Mouse (Mus musculus): ENCODE measurements around the gene Porcn. TPM values are rescaled to one million over a fixed set of nuclear protein-coding genes. Genes with fewer than 3 reads are reported as not detected.

Porcn gene
- polyA plus RNA-seq, 2 experiments: 11.6 to 27.0 TPM

DNA sequence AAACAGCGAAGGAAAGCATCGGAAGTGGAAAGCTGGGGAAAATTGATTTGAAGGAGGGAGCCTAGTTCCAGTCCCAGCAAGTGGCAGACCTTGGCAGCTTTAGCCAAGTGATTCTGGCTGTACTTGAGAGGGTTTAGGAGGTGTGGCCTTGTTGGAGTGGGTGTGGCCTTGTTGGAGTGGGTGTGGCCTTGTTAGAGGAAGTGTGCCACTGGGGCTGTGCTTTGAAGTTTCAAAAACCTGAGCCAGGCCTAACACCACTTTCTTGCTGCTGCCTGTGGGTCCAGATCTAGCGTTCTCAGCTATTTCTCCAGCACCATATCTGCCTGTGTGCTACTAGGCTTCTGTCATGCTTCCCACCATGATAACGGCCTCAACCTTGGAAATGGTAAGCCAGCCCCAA lies 23.9 kb upstream of the Porcn start:
- Histone ChIP-seq H3K4me1 (ENCODE audit: control insufficient read depth, insufficient read depth, low read length) (no peaks in the 10 kb centered on the region), H3K36me3 (ENCODE audit: control insufficient read depth, insufficient read depth, low read length) (no peaks in the 10 kb centered on the region), H3K4me3 (replicated peaks; ENCODE audit: low read length) (no peak overlapping the region), H3K9me3 (ENCODE audit: control insufficient read depth, low read length) (no peaks in the 10 kb centered on the region), H3K9ac (ENCODE audit: low read depth, low read length, severe bottlenecking) (no peak overlapping the region), H3K4me2 (replicated peaks; ENCODE audit: low read depth, low read length, severe bottlenecking) (no peak overlapping the region), H3K27me3 (ENCODE audit: control insufficient read depth, insufficient read depth, low read length) (no peaks in the 10 kb centered on the region), H3K27ac (replicated peaks; ENCODE audit: low read depth, low read length) (no peak overlapping the region)
- DNase-seq (ENCODE audit: low spot score) (no peak), ATAC-seq (ENCODE audit: low FRiP score, low read depth) (no peak)
- WGBS: 80% methylated on average over 4 of the region's 4 CpGs
- TF ChIP-seq POLR2A (IDR thresholded peaks at IDR 0.05; ENCODE audit: borderline replicate concordance, extremely low read depth, insufficient read depth, insufficient read length): no peak

DNA sequence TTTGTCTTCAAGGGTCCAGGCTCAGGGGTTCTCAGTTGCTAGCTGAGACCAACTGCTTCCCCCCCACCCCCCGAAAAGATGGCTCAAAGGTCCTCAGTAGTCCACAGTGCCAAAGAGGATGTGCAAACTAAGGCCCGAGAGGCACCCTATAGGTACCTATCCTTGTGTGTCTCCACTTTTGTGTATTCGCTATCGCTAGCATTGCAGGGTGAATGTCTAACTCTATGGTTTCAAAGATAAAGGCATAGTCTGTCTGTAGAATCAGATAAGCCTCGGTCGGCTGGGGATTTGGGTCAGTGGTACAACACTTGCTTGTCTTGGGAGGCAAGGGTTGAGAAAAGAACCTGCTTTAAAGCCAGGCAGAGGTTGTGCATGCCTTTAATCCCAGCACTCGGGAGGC lies 17.1 kb upstream of the Porcn start:
- Histone ChIP-seq H3K4me1 (ENCODE audit: control insufficient read depth, insufficient read depth, low read length) (no peaks in the 10 kb centered on the region), H3K9me3 (ENCODE audit: control insufficient read depth, low read length) (no peaks in the 10 kb centered on the region), H3K27ac (replicated peaks; ENCODE audit: low read depth, low read length) (no peak overlapping the region), H3K27me3 (ENCODE audit: control insufficient read depth, insufficient read depth, low read length) (no peaks in the 10 kb centered on the region), H3K4me3 (replicated peaks; ENCODE audit: low read length) (no peak overlapping the region), H3K9ac (ENCODE audit: low read depth, low read length, severe bottlenecking) (no peak overlapping the region), H3K4me2 (replicated peaks; ENCODE audit: low read depth, low read length, severe bottlenecking) (no peak overlapping the region), H3K36me3 (ENCODE audit: control insufficient read depth, insufficient read depth, low read length) (no peaks in the 10 kb centered on the region)
- ATAC-seq (ENCODE audit: low FRiP score, low read depth) (no peak), DNase-seq (ENCODE audit: low spot score) (no peak)
- 93% methylated on average over 7 of the region's 7 CpGs for WGBS
- TF ChIP-seq POLR2A (IDR thresholded peaks at IDR 0.05; ENCODE audit: borderline replicate concordance, extremely low read depth, insufficient read depth, insufficient read length): no peak

GRCm38 (mm10) chrX:8222678-8223421 lies 16.5 kb upstream of the Porcn start:
- TF ChIP-seq POLR2A (IDR thresholded peaks at IDR 0.05; ENCODE audit: borderline replicate concordance, extremely low read depth, insufficient read depth, insufficient read length): no peak
- no peak overlapping the region for H3K9ac ChIP-seq (ENCODE audit: low read depth, low read length, severe bottlenecking)
- H3K27ac ChIP-seq (replicated peaks; ENCODE audit: low read depth, low read length): no peak overlapping the region
- WGBS: 56% methylated on average over 7 of the region's 7 CpGs
- no peaks in the 10 kb centered on the region for H3K4me1 ChIP-seq (ENCODE audit: control insufficient read depth, insufficient read depth, low read length)
- H3K4me3 ChIP-seq (replicated peaks; ENCODE audit: low read length): no peak overlapping the region
- no peaks in the 10 kb centered on the region for H3K9me3 ChIP-seq (ENCODE audit: control insufficient read depth, low read length)
- no peak for DNase-seq (ENCODE audit: low spot score)
- ATAC-seq (ENCODE audit: low FRiP score, low read depth): no peak
- no peak overlapping the region for H3K4me2 ChIP-seq (replicated peaks; ENCODE audit: low read depth, low read length, severe bottlenecking)
- no peaks in the 10 kb centered on the region for H3K27me3 ChIP-seq (ENCODE audit: control insufficient read depth, insufficient read depth, low read length)
- H3K36me3 ChIP-seq (ENCODE audit: control insufficient read depth, insufficient read depth, low read length): no peaks in the 10 kb centered on the region

GRCm38 (mm10) chrX:8222296-8222677 lies 16.0 kb upstream of the Porcn start:
- no peak overlapping the region for H3K27ac ChIP-seq (replicated peaks; ENCODE audit: low read depth, low read length)
- 60% methylated on average over 3 of the region's 3 CpGs for WGBS

GRCm38 (mm10) chrX:8219651-8220050 lies 13.3 kb upstream of the Porcn start:
- DNase-seq (ENCODE audit: low spot score) (no peak), ATAC-seq (ENCODE audit: low FRiP score, low read depth) (no peak)
- Histone ChIP-seq H3K9ac (ENCODE audit: low read depth, low read length, severe bottlenecking) (no peak overlapping the region), H3K4me1 (ENCODE audit: control insufficient read depth, insufficient read depth, low read length) (no peaks in the 10 kb centered on the region), H3K36me3 (ENCODE audit: control insufficient read depth, insufficient read depth, low read length) (no peaks in the 10 kb centered on the region), H3K4me2 (replicated peaks; ENCODE audit: low read depth, low read length, severe bottlenecking) (no peak overlapping the region), H3K27me3 (ENCODE audit: control insufficient read depth, insufficient read depth, low read length) (no peaks in the 10 kb centered on the region), H3K27ac (replicated peaks; ENCODE audit: low read depth, low read length) (no peak overlapping the region), H3K9me3 (ENCODE audit: control insufficient read depth, low read length) (no peaks in the 10 kb centered on the region), H3K4me3 (replicated peaks; ENCODE audit: low read length) (no peak overlapping the region)
- WGBS: 29% methylated on average over 8 of the region's 8 CpGs
- TF ChIP-seq POLR2A (IDR thresholded peaks at IDR 0.05; ENCODE audit: borderline replicate concordance, extremely low read depth, insufficient read depth, insufficient read length): no peak

More at GRCm38 (mm10) chrX:8222296-8222677, 16.0 kb upstream of the Porcn start:
- H3K9me3 ChIP-seq (ENCODE audit: control insufficient read depth, low read length): no peaks in the 10 kb centered on the region
- H3K4me3 ChIP-seq (replicated peaks; ENCODE audit: low read length): no peak overlapping the region
- no peaks in the 10 kb centered on the region for H3K27me3 ChIP-seq (ENCODE audit: control insufficient read depth, insufficient read depth, low read length)
- no peaks in the 10 kb centered on the region for H3K36me3 ChIP-seq (ENCODE audit: control insufficient read depth, insufficient read depth, low read length)
- TF ChIP-seq POLR2A (IDR thresholded peaks at IDR 0.05; ENCODE audit: borderline replicate concordance, extremely low read depth, insufficient read depth, insufficient read length): no peak
- no peak overlapping the region for H3K4me2 ChIP-seq (replicated peaks; ENCODE audit: low read depth, low read length, severe bottlenecking)
- H3K9ac ChIP-seq (ENCODE audit: low read depth, low read length, severe bottlenecking): no peak overlapping the region
- H3K4me1 ChIP-seq (ENCODE audit: control insufficient read depth, insufficient read depth, low read length): no peaks in the 10 kb centered on the region
- ATAC-seq (ENCODE audit: low FRiP score, low read depth): no peak
- DNase-seq (ENCODE audit: low spot score): no peak

Data from limb, embryonic 14.5 days (tissue).